Mouse (Mus musculus): ENCODE measurements around the gene Tmem190. TPM values are rescaled to one million over a fixed set of nuclear protein-coding genes. Genes with fewer than 3 reads are reported as not detected.

Gene Tmem190
- total RNA-seq, 2 experiments from 2014 or later, result not detected

DNA sequence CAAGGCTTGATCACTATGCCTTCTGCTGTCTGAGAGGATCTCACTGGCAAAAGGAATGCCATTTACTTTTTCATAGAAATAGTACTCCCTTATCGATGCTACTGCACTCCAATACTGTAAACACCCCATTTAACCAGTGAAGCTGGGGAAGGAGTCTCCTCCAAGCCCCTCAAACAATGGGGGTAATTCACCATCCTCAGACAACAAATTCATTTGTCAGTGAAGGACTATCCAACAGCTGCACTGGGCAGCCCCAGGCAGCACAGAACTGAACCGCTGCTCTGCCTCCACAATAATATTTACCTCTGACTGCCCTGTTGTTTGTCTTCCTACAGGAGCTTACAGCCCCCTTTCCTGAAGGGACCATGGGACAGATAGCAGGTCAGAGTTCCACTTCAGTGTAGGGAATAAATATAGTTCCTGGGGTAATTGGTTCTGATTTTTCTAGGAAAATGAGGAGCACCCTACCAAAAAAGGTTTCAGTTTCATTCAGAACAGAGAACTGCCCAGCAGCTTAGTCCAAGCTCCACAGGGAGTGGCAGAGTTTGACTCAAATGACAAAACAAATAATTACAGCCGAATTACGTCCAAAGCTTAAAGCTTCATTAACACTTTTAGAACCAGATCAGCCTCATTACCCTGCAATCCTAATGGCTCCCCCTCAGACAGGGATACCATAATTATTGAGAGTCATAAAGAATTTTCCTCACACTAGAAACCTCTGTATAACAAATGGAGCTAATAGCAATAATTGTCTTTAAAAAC, 17.6 kb upstream of the Tmem190 start:
- DNase-seq, result no peak
- intact Hi-C loops (cut with DNase I), result no loop called here

DNA sequence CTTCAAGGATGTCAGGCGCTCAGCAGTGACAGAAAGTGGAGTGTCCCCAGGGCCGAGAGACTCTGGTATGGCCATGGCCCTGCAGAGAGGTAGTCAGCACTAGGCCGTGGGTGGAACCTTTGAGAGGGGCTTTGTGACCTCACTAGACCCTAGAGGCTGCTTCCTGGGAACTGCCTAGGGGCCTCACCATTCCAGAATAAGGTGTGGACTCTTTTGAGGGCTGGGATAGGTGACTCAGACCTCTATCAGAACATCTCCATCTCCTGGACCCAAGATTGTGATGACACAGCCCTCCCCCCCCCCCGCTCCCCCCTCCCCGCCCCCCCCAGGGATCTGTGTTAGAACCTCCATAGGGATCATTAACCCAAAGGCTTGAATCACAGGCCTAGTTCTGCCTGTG, 11.5 kb upstream of the Tmem190 start, which contains the start of gene Fam71e2:
Gene Fam71e2 (minus strand): TSS at position 101 of the 400 bp plus-strand sequence.
- intact Hi-C loops (cut with DNase I), result no loop called here
- no peak for DNase-seq

DNA sequence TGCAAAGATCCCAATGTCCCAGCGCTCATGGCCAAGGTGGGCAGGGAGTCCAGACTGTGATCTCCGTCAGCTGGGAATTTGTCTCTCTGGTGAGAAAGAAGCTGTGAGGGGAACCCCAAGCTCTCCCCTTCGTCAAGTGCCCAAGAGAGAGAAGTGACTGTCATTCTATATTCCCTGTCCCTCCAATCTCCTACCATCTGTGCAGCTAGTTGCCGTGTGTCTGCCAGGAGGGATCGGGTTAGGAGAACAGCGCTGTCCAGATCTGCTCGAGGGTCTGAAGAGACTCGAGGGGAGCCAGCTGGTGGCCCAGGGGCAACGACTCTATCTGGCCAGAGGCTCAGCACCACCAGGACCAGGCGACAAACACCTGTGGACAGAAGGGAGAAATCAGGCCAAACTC, 6.6 kb upstream of the Tmem190 start:
- DNase-seq, result no peak
- intact Hi-C loops (cut with DNase I), result no loop called here

DNA sequence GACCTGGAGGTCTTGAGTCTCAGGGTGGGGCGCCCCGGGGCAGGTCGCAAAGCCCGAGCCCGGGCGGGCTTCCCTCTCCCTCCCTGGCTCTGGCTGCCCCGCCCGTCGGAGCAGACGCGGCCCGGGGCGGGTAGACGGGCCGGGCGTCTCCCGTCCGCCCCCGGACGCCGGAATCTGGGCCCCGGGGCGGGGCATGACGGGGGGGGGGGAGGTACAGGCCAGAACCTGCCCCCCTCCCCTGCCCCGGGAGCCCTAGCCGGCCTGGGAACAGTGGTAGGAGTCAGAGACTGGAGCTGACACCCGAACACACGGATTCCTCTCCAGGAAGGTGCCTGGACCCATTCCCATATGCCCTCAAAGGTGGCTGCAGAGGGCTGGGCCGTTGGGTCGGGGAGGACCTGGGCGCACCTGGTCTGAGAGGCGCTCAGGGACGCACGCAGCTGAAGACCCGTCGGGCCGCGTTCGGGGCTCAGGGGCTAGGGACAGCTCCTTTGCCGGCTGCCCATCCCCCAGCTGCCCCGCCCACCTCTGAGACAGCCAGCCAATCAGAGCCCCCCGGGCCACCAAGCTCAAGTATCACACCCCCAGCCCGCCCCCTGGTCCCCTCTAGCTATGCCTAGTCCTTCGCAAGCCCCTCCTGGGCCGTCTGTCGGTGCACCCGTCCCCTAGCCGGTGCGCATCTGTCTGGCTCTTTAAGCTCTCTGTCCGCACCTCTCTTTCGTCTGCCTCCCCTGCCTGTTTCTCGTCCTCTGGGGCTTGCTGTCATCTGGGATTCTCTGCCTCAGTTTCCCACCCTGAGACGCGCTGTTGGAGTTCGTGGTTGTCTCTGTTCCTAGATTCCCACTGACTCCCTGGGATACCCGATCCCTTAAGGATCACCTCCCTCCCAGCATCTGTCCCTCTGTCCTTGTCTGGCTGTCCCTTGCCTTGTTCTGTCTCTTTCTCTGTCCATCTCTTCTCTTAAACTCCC, 5.6 kb upstream of the Tmem190 start:
- intact Hi-C loops (cut with DNase I), result no loop called here
- peak; percentile 50 to 58 for DNase-seq

DNA sequence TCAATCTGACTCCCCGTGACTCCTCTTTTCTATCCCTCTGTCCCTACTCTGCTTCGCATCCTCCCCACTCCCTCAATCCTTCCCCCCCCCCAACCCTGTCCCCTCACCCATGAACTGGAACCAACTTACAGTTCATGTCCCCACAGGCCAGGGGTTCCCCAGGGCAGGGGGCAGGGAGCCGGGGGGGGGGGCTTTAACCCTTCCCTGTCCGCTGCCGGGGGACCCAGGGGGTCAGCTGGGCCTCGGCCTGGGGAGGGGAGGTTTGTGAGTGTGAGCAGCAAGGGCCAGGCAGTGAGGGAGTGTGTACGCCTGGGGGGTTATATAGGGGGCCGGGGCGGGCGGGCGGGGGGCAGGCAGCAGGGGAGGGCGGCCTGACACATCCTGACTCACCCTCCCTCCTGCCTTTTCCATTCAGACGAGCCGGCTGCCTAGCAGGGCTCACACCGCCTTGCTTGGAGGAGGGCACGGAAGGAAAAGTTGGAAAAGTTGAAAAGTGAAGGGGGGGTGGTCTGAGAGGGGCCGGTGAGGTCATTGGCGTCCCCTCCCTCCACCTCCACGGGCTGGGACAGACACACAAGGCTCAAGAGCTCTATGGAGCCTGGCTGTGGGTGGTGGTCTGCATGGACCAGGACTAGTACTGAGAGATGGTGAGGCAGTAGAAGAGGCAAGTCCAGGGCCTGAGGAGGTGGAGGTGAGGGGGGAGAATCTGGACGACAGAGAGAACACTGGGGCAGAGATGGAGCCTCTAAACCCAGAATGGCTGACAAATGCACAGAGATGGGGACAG, 4.7 kb upstream of the Tmem190 start:
- DNase-seq, result no peak
- intact Hi-C loops (cut with DNase I), result no loop called here

DNA sequence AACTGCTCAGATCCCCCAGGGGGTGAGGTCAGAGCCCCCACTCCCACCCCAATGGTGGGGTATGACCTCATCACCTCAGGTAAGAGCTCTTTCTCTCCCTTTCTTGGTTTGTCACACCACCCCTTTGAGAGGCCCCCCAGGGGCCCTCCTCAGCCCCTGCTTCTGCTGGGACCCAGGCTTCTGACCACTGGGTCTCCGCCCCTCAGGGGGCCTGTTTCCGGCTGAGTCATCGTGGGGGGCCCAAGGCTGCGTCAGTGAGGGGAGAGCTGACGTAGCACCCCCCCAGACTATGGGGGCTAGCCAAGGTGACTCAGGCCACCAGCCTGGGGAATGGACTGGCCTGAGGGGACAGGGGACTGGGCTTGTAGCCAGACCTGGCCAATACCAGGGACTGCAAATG, 2.8 kb upstream of the Tmem190 start:
- intact Hi-C loops (cut with DNase I), result no loop called here
- no peak for DNase-seq

DNA sequence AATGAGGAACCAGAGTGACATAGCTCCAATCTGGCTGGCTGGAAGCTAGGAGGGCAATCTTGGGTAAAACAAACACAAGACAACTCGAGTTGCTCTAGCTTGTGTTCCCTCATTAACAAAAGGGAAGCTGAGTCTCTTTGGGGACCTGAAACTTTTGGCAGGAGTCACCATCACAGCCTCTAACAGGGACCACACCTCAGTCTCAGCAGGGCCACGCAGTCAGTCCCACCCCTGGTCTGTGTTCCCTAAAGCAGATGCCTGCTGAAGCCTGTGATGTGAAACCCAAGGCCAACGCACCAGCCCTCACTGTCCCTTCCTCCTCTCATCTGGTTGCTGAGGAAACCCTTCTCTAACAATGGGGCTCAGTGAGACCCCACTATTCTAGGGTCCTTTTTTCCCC, 607 bp upstream of the Tmem190 start:
- intact Hi-C loops (cut with DNase I), result no loop called here
- DNase-seq, result no peak

DNA sequence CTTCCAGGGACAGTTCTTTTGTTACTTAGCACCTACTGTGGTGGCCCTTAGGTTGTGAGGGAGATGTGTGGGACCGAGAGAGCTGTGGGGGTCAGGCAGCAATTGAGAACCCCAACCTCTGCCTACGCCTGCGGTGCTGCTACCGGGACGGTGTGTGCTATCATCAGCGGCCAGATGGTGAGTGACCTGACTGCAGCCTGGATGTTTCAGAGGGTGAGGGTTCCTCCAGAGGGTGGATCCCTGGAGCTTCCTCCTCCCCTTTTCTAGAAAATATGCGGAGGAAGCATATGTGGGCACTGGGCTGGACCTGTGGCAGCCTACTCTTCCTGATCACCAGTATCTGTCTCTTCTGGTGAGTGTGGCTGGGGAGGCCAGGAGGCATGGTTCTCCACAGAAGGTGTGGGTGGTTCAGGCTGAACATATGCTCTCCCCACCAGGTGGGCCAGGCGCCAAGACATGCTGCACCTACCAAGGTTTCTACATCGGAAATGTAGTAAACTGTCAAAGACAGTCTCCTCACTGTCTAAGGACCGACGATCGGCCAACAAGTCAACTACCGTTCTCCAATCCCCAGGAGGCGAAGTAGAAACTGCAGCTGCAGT, 1.0 kb downstream of the Tmem190 start:
- no peak for DNase-seq
- intact Hi-C loops (cut with DNase I), result no loop called here

DNA sequence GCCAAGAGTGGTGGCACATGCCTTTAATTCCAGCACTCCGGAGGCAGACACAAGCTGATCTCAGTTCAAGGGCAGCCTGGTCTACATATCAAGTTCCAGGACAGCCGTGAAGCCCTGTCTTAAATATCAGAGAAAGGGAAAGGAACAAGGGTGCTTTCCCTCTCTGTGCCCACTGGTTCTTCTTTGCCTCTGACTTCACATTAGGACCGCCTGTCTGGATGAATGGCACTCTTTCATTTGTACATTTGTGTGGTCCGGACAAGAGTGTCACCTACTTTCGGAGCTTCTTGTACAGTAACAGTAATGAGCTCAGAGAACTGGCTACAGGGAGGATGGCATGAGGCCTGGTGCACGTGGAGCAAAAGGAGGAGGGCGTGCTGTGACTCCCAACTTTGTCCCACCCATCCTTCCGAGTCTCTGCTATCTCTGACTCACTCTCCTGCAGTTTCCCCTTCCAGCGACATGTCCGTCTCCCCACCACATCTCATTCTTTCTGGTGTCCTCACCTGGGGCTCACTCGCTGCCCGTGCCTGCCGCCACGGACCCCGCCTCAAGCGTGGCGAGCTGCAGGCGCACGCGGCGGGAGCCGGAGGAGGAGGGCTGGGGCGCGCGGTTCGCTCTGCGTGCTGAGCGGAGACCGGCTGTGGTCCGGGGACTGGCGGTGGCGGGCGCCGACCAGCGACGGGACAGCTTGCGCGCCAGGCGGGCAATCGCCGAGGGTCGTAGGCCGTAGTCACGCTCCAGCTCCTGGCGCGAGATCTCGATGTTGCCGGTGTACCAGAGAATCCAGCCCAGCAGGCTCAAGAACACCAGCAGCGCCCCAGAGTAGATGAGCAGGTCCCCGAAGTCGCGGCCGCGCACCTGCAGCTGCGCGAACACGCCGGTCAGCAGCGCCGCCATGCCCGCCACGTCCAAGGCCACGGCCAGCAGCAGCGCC, 6.0 kb downstream of the Tmem190 start:
- peak; percentile 58 to 75 for DNase-seq
- intact Hi-C loops (cut with DNase I), result loop anchor here (2.0 kb wide), 1 partner anchor 48 kb away; the partner anchor contains the start of gene Kmt5c

DNA sequence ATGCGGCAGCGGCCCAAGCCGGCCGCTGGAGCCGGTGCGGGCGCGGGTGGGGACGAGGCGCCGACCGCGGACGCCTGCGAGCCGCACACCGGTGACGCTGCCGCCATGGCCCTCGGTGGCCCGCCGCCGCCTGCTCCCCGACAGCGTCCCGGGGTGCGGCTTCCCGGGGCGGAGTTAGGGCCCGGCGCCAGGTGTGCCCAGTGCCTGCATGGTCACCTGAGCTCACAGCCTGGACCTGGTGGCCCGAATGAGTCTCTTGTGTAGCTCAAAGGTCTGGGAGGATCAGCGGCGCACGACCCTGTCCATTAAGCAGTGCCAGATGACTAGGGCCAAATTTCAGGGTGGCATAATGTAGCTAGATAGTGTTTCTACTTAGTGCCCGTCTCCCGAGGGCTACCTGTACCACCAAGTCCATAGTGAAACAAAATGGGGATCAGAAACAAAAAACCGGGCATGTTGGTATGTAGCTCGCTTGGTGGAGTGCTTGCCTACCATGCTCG, 6.7 kb downstream of the Tmem190 start, which contains the start of gene Tmem238:
Gene Tmem238 (minus strand): TSS at position 221 of the 500 bp plus-strand sequence.
- intact Hi-C loops (cut with DNase I), result loop anchor here (2.0 kb wide), 1 partner anchor 49 kb away; the partner anchor contains the start of gene Kmt5c
- peak in 1 of 2 experiments; percentile 58 for DNase-seq

DNA sequence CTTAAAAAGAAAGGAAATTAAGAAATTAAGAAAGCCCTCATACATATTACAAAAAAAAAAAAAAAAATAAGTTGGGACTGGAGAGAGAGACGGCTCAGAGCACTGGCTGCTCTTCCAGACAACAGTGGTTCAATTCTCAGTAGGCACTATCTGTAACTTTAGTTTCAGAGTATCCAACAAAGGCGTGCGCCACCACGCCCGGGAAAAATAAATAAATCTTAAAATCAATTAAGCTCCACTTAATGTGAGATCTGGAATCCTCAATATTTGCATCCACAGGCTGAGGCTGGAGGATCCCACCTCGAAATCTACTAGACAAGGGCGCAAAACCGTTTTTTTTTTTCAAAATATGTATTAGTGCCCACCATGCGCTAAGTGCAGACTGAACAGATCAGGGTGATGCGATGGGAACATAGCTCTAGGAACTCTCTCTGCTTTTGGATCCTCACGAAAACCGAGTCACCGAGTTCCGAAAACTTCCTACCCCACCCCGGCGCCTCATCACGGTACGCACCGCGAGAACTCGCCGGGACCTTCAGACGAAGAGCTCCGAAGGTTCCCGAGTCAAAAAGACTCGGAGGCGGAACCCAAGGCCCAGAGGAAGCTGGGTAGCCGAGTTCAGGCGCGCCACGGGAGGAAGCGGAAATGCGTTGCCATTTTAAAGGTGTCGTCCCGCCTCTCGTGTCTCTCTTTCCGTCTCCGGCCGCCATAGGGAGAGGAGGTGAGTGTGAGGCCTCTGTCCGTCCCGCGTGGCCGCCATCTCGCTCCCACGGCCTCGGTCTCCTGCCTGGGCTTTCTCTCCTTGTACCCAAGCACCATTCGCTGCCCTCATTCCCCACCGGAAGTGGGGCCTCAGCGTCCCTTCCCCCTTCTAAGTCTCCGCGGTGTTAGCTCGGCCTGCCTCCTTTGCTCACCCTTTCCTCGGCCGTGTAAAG, 9.8 kb downstream of the Tmem190 start, which contains the start of gene Rpl28:
Gene Rpl28 (plus strand): TSS at position 597 of the 935 bp plus-strand sequence.
- DNase-seq, result peak; percentile 91 to 92
- intact Hi-C loops (cut with DNase I), result loop anchor here (1.0 to 10.0 kb wide), 5 partner anchors 20 to 640 kb away; partner anchors contain the start of genes Ccdc106, Leng9, Ube2s and Zfp580

DNA sequence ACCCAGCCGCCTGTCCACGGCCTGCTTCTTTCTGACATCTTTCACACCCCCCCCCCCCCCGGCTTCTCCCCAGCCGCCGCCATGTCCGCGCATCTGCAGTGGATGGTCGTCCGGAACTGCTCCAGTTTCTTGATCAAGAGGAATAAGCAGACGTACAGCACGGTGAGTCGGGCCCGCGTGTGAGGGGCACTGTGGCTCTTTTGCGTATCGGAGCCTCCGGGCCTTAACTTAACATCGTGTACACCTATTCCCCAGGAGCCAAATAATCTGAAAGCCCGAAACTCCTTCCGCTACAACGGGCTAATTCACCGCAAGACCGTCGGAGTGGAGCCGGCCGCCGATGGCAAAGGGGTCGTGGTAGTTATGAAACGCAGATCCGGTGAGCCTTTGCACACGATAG, 10.5 kb downstream of the Tmem190 start:
- DNase-seq, result peak in 1 of 2 experiments; percentile 8
- intact Hi-C loops (cut with DNase I), result loop anchor here (1.0 to 10.0 kb wide), 5 partner anchors 19 to 641 kb away; partner anchors contain the start of genes Ccdc106, Leng9, Ube2s and Zfp580

DNA sequence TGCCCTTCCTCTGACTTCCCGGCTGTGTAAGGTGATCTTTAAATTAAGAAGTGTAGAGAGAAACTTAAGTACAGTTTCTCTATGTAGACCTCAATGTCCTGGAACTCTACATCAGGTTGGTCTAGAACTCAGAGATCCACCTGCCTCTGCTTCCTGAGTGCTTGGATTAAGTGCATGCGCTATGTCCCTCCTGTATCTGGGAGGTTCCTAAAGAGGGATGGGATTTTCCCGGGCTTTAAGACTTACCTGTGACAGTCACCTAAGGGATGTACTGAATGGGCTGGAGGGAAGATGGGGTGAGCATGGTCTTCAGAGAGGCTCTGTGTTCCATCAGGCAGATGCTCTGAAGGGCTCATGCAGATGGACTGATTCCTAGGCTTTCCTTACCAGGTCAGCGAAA, 10.9 kb downstream of the Tmem190 start:
- intact Hi-C loops (cut with DNase I), result loop anchor here (1.0 to 10.0 kb wide), 5 partner anchors 19 to 641 kb away; partner anchors contain the start of genes Ccdc106, Leng9, Ube2s and Zfp580
- DNase-seq, result no peak

DNA sequence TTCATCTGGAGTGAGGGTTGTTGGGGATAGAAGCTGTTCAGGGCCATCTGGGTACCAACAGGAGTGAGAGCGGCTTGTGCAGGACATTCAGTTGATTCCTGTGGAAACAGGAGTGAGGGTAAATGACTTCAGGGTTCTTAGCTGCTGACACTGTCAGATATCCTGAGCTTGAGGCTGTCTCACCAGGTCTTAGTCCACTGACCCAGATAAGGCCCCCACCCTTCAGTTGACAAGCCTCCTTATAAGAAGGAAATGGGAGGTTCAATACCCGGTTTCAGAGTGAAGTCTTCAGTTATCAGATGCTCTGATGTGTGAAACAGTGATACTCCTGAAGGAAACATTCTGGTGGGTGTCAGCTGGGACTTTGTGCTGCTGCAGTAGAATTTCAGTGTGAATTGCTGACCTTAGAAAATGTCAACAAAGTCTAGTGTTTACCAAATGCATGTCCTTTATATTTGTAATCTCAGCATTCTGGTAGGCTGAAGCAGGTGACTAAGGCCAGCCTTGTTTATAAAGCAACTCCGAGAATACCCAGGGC, 12.0 kb downstream of the Tmem190 start:
- no peak for DNase-seq
- intact Hi-C loops (cut with DNase I), result loop anchor here (5.0 to 10.0 kb wide), 4 partner anchors 172 to 642 kb away; partner anchors contain the start of genes Ccdc106, Leng9, Zfp580 and Zfp865

DNA sequence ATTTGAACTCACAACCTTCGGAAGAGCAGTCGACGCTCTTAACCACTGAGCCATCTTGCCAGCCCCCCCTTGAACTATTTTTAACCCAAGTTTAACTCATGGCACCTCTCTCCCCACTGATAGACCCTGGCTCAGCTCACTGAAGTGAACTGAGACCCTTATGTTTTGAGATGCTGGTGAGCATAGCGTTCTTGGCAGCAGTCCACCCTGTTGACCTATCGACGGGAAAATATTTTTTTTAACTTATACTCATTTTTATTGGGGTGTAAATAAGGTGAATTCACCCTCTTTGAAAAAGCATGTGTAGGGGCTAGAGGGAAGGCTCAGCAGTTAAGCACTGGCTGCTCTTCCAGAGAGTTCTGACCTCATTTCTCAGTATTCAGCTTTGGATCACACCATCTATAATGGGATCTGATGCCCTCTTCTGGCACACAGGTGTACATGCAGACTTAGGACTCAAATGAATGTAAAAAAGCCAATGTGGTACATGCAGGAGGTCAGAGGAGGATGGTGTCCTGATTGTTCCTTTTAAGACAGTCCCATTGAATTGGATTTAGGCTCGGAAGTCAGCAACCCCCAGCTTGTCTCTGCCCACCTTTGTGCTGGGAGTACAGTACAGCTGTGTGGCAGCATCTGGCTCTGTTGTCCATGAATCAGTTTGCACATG, 13.2 kb downstream of the Tmem190 start:
- DNase-seq, result peak in 1 of 2 experiments; percentile 18
- intact Hi-C loops (cut with DNase I), result loop anchor here (2.0 to 10.0 kb wide), 2 partner anchors 239 to 259 kb away; partner anchors contain the start of gene Zfp580

DNA sequence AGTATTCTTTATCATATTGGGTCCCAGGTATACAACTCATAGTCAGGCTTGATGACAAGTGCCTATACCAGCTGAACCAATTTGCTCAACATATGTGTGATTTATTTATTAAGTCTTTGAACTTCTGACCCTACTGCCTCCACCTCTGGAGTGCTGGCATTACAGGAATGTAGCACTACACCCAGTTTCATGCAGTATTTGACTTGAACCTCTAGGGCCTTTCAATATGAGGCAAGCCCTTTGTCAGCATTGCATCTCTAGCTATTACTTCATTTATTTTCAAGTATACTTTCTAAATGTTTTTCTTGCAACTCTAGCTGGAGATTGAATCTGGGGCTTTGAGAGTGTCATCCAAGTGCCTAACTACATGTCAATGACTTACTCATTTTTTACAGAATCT, 19.5 kb downstream of the Tmem190 start:
- no peak for DNase-seq
- intact Hi-C loops (cut with DNase I), result no loop called here

All from heart, postnatal 36 days (tissue).